Mouse (Mus musculus) cerebellum, adult 2 months (tissue): ENCODE results near the gene Cmtr1.

Experiments
- CTCF ChIP-seq: fragments of 200-500 bp; IDR thresholded peaks from 2 replicates; pipeline ENCODE4 v1.5.1; 2011; ENCODE audit warnings: low read depth, mild to moderate bottlenecking, control low read depth, low read length, moderate library complexity, borderline replicate concordance; ENCODE audit not compliant: insufficient read depth
- POLR2A ChIP-seq: fragments of 200-500 bp; IDR thresholded peaks from 2 replicates; pipeline ENCODE4 v1.6.1; 2011; ENCODE audit warnings: low read length, control low read depth, borderline replicate concordance; ENCODE audit not compliant: insufficient read depth

GRCm38 (mm10) chr17:29719628-29720575 is 59.5 kb downstream of the Cmtr1 start:
- TF ChIP-seq CTCF (no peak), POLR2A (no peak)
